Mouse (Mus musculus): ENCODE results near the gene Lhx8.

GRCm38 (mm10) chr3:154332941-154333340, 2.5 kb upstream of the Lhx8 start:
- no peak for TF ChIP-seq ZNF384 (IDR thresholded peaks at IDR 0.05; ENCODE audit: low read depth, low read length)
- TF ChIP-seq E2F4 (IDR thresholded peaks at IDR 0.05; ENCODE audit: insufficient replicate concordance, low read depth, low read length) = no peak
- no peak for TF ChIP-seq TCF12 (IDR thresholded peaks at IDR 0.05; ENCODE audit: low read depth, low read length)
- no peak for TF ChIP-seq HCFC1 (IDR thresholded peaks at IDR 0.05; ENCODE audit: low read depth, low read length)
- no peak for TF ChIP-seq TBP (conservative IDR thresholded peaks at IDR 0.05; ENCODE audit: low read depth, low read length)
- TF ChIP-seq RAD21 (IDR thresholded peaks at IDR 0.05; ENCODE audit: low read depth, low read length) = no peak
- no peak for TF ChIP-seq POLR2A (IDR thresholded peaks at IDR 0.05; ENCODE audit: low read depth, low read length)
- no peak for TF ChIP-seq CTCF (conservative IDR thresholded peaks at IDR 0.05 in 1 of 2, IDR thresholded peaks at IDR 0.05 in 1 of 2; ENCODE audit: low read depth in 2 of 2, low read length in 2 of 2)
- TF ChIP-seq EP300 (IDR thresholded peaks at IDR 0.05; ENCODE audit: low read length) = no peak
- TF ChIP-seq KAT2A (IDR thresholded peaks at IDR 0.05; ENCODE audit: insufficient replicate concordance, low read length) = no peak
